Mouse (Mus musculus) neural tube, embryonic 13.5 days (tissue): ENCODE measurements at regions not wholly inside any gene's neighbourhood (a gene's known extent, or its start where the extent isn't known, plus 50 kb on each side); places are given as distances from the start of the nearest gene placed in this dataset.

Source experiments
- ATAC-seq: fragments of 200-750 bp; cut with Nextera tagmentation; 2 replicates; pipeline ENCODE4 v1.8.0; 2017; ENCODE audit warnings: low read depth, mild to moderate bottlenecking, moderate TSS enrichment, moderate library complexity
- H3K27ac ChIP-seq: fragments of 300-500 bp; sonication (generic); replicated peaks from 2 replicates; pipeline ENCODE4 v1.5.1; 2015; ENCODE audit warnings: moderate library complexity, mild to moderate bottlenecking, inconsistent platforms
- H3K27me3 ChIP-seq: fragments of 300-500 bp; sonication (generic); 2 replicates; pipeline ENCODE4 v1.6.1; 2015; ENCODE audit warnings: mild to moderate bottlenecking, inconsistent platforms
- H3K36me3 ChIP-seq: fragments of 300-500 bp; sonication (generic); 2 replicates; pipeline ENCODE4 v1.6.1; 2015; ENCODE audit warnings: mild to moderate bottlenecking, inconsistent platforms
- H3K4me1 ChIP-seq: fragments of 300-500 bp; sonication (generic); replicated peaks from 2 replicates; pipeline ENCODE4 v1.6.1; 2015; ENCODE audit warnings: inconsistent platforms
- H3K4me2 ChIP-seq: fragments of 300-500 bp; sonication (generic); 2 replicates; pipeline ENCODE4 v1.6.1; 2015; ENCODE audit warnings: inconsistent platforms, mild to moderate bottlenecking, moderate library complexity
- H3K4me3 ChIP-seq: fragments of 300-500 bp; sonication (generic); 2 replicates; pipeline ENCODE4 v1.5.1; 2015; ENCODE audit warnings: mild to moderate bottlenecking, inconsistent platforms
- H3K9ac ChIP-seq: fragments of 300-500 bp; sonication (generic); 2 replicates; pipeline ENCODE4 v1.6.1; 2015; ENCODE audit warnings: moderate library complexity, mild to moderate bottlenecking, inconsistent platforms
- H3K9me3 ChIP-seq: fragments of 300-500 bp; sonication (generic); 2 replicates; pipeline ENCODE4 v1.6.1; 2016; ENCODE audit warnings: inconsistent platforms
- WGBS: fragments of 180-500 bp; shearing (Covaris S2); methylation state at CpG from one replicate; pipeline ENCODE4 v1.1.7; 2015; 5-methylcytosine and 5-hydroxymethylcytosine counted together

DNA sequence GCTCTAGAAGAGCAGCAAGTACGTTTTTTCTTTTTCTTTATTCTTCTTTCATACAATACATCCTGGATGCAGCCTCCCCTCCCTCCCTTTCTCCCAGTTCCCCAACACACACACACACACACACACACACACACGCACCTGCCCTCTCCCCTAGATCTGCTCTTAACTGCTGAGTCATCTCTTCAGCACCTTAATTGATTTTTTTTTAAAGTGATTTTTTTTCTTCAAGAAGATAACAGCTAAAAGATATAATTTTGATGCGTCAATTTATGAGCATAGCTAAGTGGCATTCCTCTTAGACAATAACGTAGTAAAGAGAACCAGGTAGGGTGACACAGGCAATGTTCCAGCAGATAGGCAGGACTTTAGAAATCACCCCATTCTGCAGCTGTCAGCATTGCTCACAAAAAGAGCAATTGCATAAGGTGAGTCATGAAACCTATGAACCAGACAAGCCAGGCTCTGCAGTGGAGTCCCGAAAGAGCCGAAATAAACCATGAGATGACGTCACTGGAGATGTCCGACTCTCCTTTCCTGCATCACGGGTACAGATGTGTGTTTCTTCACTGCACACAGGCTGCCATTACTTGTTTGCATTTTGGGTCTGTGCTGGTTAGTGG is 63.9 kb upstream of the Tnrc6a start:
- Histone ChIP-seq H3K4me1 (peaks cover 13% of the 10 kb centered on the region), H3K4me3 (no peak overlapping the region), H3K27me3 (peaks cover under 1% of the 10 kb centered on the region; the same call in 1 of the 2 replicates), H3K27ac (no peak overlapping the region), H3K4me2 (no peak overlapping the region), H3K36me3 (no peaks in the 10 kb centered on the region), H3K9ac (no peak overlapping the region), H3K9me3 (no peaks in the 10 kb centered on the region)
- 83% methylated on average over 9 of the region's 9 CpGs for WGBS
- no peak for ATAC-seq

GRCm38 (mm10) chr7:123063264-123064011 is 60.2 kb upstream of the Tnrc6a start:
- Histone ChIP-seq H3K9ac (no peak overlapping the region), H3K4me3 (no peak overlapping the region), H3K27ac (no peak overlapping the region; the same call in 1 of the 2 replicates), H3K27me3 (peaks cover 11% of the 10 kb centered on the region; the same call in 1 of the 2 replicates), H3K4me1 (peaks cover 20% of the 10 kb centered on the region), H3K4me2 (no peak overlapping the region), H3K9me3 (no peaks in the 10 kb centered on the region), H3K36me3 (no peaks in the 10 kb centered on the region)
- 50% methylated on average over 13 of the region's 13 CpGs for WGBS
- ATAC-seq, result no peak; the same call in 1 of the 2 replicates

- no peak for ATAC-seq
- Histone ChIP-seq H3K4me1 (peaks cover 36% of the 10 kb centered on the region), H3K36me3 (no peaks in the 10 kb centered on the region), H3K27me3 (peaks cover 12% of the 10 kb centered on the region), H3K4me2 (no peak overlapping the region), H3K9ac (no peak overlapping the region), H3K4me3 (no peak overlapping the region), H3K9me3 (no peaks in the 10 kb centered on the region), H3K27ac (no peak overlapping the region)
- WGBS, result 90% methylated on average over 13 of the region's 13 CpGs
Observed at GRCm38 (mm10) chr7:123065951-123066351, 57.7 kb upstream of the Tnrc6a start.

- Histone ChIP-seq H3K4me1 (peaks cover 36% of the 10 kb centered on the region), H3K36me3 (no peaks in the 10 kb centered on the region), H3K27ac (no peak overlapping the region), H3K9ac (no peak overlapping the region), H3K27me3 (peaks cover 23% of the 10 kb centered on the region), H3K4me3 (no peak overlapping the region), H3K9me3 (no peaks in the 10 kb centered on the region), H3K4me2 (no peak overlapping the region)
- 89% methylated on average over 1 of the region's 1 CpGs for WGBS
- no peak for ATAC-seq
Observed at GRCm38 (mm10) chr7:123067396-123067795, 56.3 kb upstream of the Tnrc6a start.

- H3K27ac ChIP-seq, result peak overlapping the region; percentile 87
- H3K4me1 ChIP-seq, result peaks cover 29% of the 10 kb centered on the region
- H3K9me3 ChIP-seq, result no peaks in the 10 kb centered on the region
- whole genome bisulfite sequencing, result 46% methylated on average over 1 of the region's 1 CpGs
- H3K4me3 ChIP-seq, result no peak overlapping the region
- 0 out of 2 replicates have a peak overlapping the region, but pooled peaks have one; percentile 6 for H3K4me2 ChIP-seq
- H3K9ac ChIP-seq, result no peak overlapping the region
- H3K27me3 ChIP-seq, result peaks cover 23% of the 10 kb centered on the region
- no peaks in the 10 kb centered on the region for H3K36me3 ChIP-seq
- no peak for ATAC-seq
Observed at GRCm38 (mm10) chr7:123068241-123068640, 55.4 kb upstream of the Tnrc6a start.

DNA sequence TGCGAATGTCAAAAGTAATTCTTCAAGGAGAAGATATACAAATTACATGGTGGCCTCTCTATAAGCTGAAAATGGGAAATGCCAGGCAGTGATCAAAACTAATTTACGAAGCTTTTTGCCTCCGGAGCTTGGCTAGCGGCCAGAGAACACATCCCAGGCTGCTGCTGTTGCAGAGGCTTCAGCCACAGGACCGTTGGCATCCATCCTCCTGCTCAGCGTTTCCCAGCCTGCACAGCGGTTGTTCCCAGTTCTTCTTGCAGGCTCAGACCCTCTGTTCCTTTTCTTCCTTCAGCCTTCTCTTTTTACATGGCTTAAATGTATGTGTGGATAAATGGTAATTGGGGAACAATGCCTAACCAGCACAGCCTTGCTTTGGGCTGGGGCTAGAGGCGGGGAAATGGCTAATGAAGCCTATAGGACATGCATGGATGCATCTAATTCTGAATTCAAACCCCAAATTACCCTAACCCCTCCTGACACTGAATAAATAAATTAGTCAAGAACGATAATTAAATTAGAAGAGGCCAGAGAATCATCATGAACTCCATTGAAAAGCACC is 54.9 kb upstream of the Tnrc6a start:
- 19% methylated on average over 9 of the region's 9 CpGs for WGBS
- Histone ChIP-seq H3K4me2 (peak overlapping the region; percentile 6), H3K27ac (peak overlapping the region; percentile 87), H3K36me3 (no peaks in the 10 kb centered on the region), H3K4me3 (no peak overlapping the region), H3K9me3 (no peaks in the 10 kb centered on the region), H3K4me1 (peaks cover 23% of the 10 kb centered on the region), H3K27me3 (peaks cover 23% of the 10 kb centered on the region), H3K9ac (0 out of 2 replicates have a peak overlapping the region, but pooled peaks have one; percentile 49)
- ATAC-seq, result peak; percentile 92

DNA sequence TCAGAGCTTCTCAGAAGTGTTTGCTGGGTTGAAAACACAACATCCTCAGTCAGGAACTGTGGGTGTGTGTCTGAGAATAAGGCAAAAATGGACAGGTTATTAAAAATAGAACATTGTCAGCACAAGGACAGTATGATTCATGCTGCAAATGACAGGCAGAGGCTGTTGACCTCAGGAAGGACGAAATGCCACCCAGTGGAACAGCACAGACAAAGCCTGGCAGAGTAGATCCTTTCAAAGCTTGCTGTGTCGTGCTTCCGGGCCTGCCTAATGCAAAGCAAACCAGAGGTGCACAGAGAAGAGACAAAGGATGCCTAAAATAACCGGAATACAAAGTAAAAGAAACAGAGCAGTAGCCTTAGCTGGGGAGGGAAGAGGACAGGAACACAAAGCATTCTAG is 54.4 kb upstream of the Tnrc6a start:
- Histone ChIP-seq H3K4me1 (peaks cover 23% of the 10 kb centered on the region), H3K36me3 (no peaks in the 10 kb centered on the region), H3K4me3 (no peak overlapping the region), H3K9ac (peak overlapping the region; percentile 32), H3K4me2 (peak overlapping the region; percentile 6; the same call in 1 of the 2 replicates), H3K9me3 (no peaks in the 10 kb centered on the region), H3K27me3 (peaks cover 23% of the 10 kb centered on the region), H3K27ac (peak overlapping the region; percentile 87)
- WGBS, result 12% methylated on average over 4 of the region's 4 CpGs
- ATAC-seq, result peak; percentile 82

DNA sequence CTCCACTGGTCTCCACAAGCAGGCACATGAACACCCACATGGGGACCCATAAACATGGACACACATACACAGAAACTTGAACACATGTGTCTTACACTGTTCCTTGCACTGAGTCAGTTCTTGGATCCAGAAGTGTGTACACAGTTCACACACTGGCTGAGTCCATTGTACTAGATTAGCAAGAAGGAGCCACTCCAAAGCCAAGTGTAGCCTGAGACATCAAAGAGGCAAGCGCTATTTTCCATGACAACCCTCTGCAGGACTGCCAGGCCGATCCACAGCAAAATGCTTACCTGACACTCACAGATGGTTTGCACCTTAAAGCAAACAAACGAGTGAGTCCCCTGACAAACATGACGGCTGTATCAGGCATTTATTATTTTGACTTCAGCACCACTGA is 52.8 kb upstream of the Tnrc6a start:
- WGBS, result 81% methylated on average over 4 of the region's 4 CpGs
- no peak for ATAC-seq

More for the DNA sequence above, 52.8 kb upstream of the Tnrc6a start:
- peaks cover 19% of the 10 kb centered on the region for H3K27me3 ChIP-seq
- H3K4me3 ChIP-seq, result no peak overlapping the region
- H3K9me3 ChIP-seq, result no peaks in the 10 kb centered on the region
- H3K36me3 ChIP-seq, result no peaks in the 10 kb centered on the region
- peaks cover 23% of the 10 kb centered on the region for H3K4me1 ChIP-seq
- no peak overlapping the region for H3K27ac ChIP-seq
- H3K9ac ChIP-seq, result no peak overlapping the region
- H3K4me2 ChIP-seq, result no peak overlapping the region
